Mouse (Mus musculus): ENCODE measurements around the gene Xdh. TPM values are rescaled to one million over a fixed set of nuclear protein-coding genes. Genes with fewer than 3 reads are reported as not detected.

The Xdh gene
- total and polyA plus RNA-seq, 3 experiments, result 0.17 TPM; not detected in 2

DNA sequence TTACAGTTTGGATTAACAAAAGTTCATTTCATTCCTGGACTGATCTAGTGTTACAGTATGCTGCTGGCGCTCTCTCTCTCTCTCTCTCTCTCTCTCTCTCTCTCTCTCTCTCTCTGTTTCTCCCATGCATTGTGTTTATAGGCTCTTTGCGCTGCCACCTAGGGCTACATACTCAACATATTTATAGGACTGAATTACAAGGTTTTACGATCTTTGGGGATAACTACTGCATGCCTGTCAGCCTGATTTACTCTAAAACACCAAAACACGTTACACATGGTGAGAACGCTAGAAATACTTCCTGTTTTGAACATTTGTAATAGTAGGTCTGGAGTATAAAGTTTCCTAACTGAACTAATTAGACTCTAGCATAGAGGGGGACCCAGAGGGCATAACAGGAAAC lies 47.8 kb downstream of the Xdh start:
- no peak for DNase-seq (ENCODE audit: extremely low read depth)
- Histone ChIP-seq H3K9me3 (replicated peaks; ENCODE audit: low read length) (no peaks in the 10 kb centered on the region), H3K4me1 (ENCODE audit: control insufficient read depth in 1 of 2, insufficient read depth in 2 of 2) (no peaks in the 10 kb centered on the region; a peak in 1 of 4 replicates), H3K4me2 (ENCODE audit: insufficient read depth, low read depth, poor library complexity, severe bottlenecking) (no peak overlapping the region), H3K27ac (ENCODE audit: insufficient read depth, low read depth) (no peak overlapping the region), H3K79me2 (replicated peaks; ENCODE audit: control insufficient read depth, extremely low read depth, insufficient read depth, poor library complexity, severe bottlenecking) (no peaks in the 10 kb centered on the region), H3K36me3 (replicated peaks in 1 of 2; ENCODE audit: control insufficient read depth in 1 of 2, insufficient read depth in 1 of 2, low read length in 1 of 2) (no peaks in the 10 kb centered on the region), H3K4me3 (replicated peaks in 1 of 3; ENCODE audit: low read depth in 2 of 3, low read length in 2 of 3, poor library complexity in 1 of 3) (no peak overlapping the region), H3K27me3 (replicated peaks) (no peaks in the 10 kb centered on the region), H3K9ac (ENCODE audit: insufficient read depth, low read depth) (no peak overlapping the region)
- in situ Hi-C loops (cut with MboI; ENCODE audit: low pct_ligation_motif_present, low pct_unique_long_range_greater_than_20kb, low sequenced_read_pairs) (no loop called here), dilution Hi-C loops (cut with MboI; ENCODE audit: extremely low pct_ligation_motif_present, extremely low pct_unique_long_range_greater_than_20kb, low sequenced_read_pairs) (no loop called here)
- TF ChIP-seq MXI1 (IDR thresholded peaks at IDR 0.05; ENCODE audit: low read depth, low read length), result no peak
- TF ChIP-seq SIN3A (IDR thresholded peaks at IDR 0.05; ENCODE audit: low read length), result no peak
- no peak for TF ChIP-seq GABPA (IDR thresholded peaks at IDR 0.05; ENCODE audit: insufficient replicate concordance, low read depth, low read length)
- no peak for TF ChIP-seq ELF1 (IDR thresholded peaks at IDR 0.05; ENCODE audit: low read depth, low read length)
- no peak for TF ChIP-seq KAT2A (IDR thresholded peaks at IDR 0.05; ENCODE audit: insufficient replicate concordance, low read length)
- TF ChIP-seq POLR2AphosphoS2 (IDR thresholded peaks at IDR 0.05; ENCODE audit: low read depth, low read length), result no peak
- TF ChIP-seq NRF1 (IDR thresholded peaks at IDR 0.05; ENCODE audit: low read depth, low read length), result no peak
- no peak for TF ChIP-seq MYC (IDR thresholded peaks at IDR 0.05; ENCODE audit: low read depth, low read length)
- TF ChIP-seq BHLHE40 (IDR thresholded peaks at IDR 0.05; ENCODE audit: low read depth, low read length), result no peak
- TF ChIP-seq MAX (IDR thresholded peaks at IDR 0.05; ENCODE audit: low read length), result no peak
- no peak for TF ChIP-seq PAX5 (IDR thresholded peaks at IDR 0.05; ENCODE audit: low read length)
- no peak for TF ChIP-seq ZNF384 (IDR thresholded peaks at IDR 0.05; ENCODE audit: low read depth, low read length)
- TF ChIP-seq HCFC1 (IDR thresholded peaks at IDR 0.05; ENCODE audit: low read depth, low read length), result no peak
- no peak for TF ChIP-seq USF2 (conservative IDR thresholded peaks at IDR 0.05; ENCODE audit: low read depth, low read length)
- no peak for TF ChIP-seq ZKSCAN1 (IDR thresholded peaks at IDR 0.05; ENCODE audit: borderline replicate concordance, low read depth, low read length)
- no peak for TF ChIP-seq SMC3 (IDR thresholded peaks at IDR 0.05; ENCODE audit: low read depth, low read length)
- TF ChIP-seq EP300 (IDR thresholded peaks at IDR 0.05; ENCODE audit: low read length), result no peak
- no peak for TF ChIP-seq CTCF (conservative IDR thresholded peaks at IDR 0.05 in 1 of 2, IDR thresholded peaks at IDR 0.05 in 1 of 2; ENCODE audit: low read depth in 2 of 2, low read length in 2 of 2)
- no peak for TF ChIP-seq NELFE (IDR thresholded peaks at IDR 0.05; ENCODE audit: low read depth, low read length)
- no peak for TF ChIP-seq MAZ (IDR thresholded peaks at IDR 0.05; ENCODE audit: low read depth, low read length)

DNA sequence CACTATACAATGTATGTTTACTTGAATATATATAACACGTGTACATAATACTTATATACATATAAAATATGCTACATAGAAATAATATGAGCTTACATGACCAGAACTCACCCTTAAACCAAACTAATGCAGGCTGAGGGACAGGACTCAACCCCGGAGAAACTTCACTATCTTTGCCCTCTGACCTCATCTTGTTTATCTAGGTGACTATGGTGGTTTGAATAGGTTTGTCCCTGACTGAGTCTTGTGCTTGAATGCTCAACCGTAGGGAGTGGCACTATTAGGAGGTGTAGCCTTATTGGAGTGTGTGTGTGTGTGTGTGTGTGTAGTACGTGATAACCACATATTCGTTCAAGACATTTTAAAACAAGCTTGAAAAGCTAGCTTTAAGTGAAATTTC lies 55.6 kb downstream of the Xdh start:
- Histone ChIP-seq H3K4me2 (ENCODE audit: insufficient read depth, low read depth, poor library complexity, severe bottlenecking) (no peak overlapping the region), H3K9me3 (replicated peaks; ENCODE audit: low read length) (no peaks in the 10 kb centered on the region), H3K36me3 (replicated peaks in 1 of 2; ENCODE audit: control insufficient read depth in 1 of 2, insufficient read depth in 1 of 2, low read length in 1 of 2) (no peaks in the 10 kb centered on the region), H3K4me1 (ENCODE audit: control insufficient read depth in 1 of 2, insufficient read depth in 2 of 2) (no peaks in the 10 kb centered on the region; a peak in 1 of 4 replicates), H3K27me3 (replicated peaks) (no peaks in the 10 kb centered on the region), H3K27ac (ENCODE audit: insufficient read depth, low read depth) (no peak overlapping the region), H3K9ac (ENCODE audit: insufficient read depth, low read depth) (no peak overlapping the region), H3K79me2 (replicated peaks; ENCODE audit: control insufficient read depth, extremely low read depth, insufficient read depth, poor library complexity, severe bottlenecking) (no peaks in the 10 kb centered on the region), H3K4me3 (replicated peaks in 1 of 3; ENCODE audit: low read depth in 2 of 3, low read length in 2 of 3, poor library complexity in 1 of 3) (no peak overlapping the region)
- in situ Hi-C loops (cut with MboI; ENCODE audit: low pct_ligation_motif_present, low pct_unique_long_range_greater_than_20kb, low sequenced_read_pairs), result loop anchor here (25.0 kb wide), 1 partner anchor 332 kb away; no protein-coding TSS in a partner anchor
- dilution Hi-C loops (cut with MboI; ENCODE audit: extremely low pct_ligation_motif_present, extremely low pct_unique_long_range_greater_than_20kb, low sequenced_read_pairs), result no loop called here
- DNase-seq (ENCODE audit: extremely low read depth), result no peak
- TF ChIP-seq MEF2A (IDR thresholded peaks at IDR 0.05; ENCODE audit: borderline replicate concordance, low read depth, low read length) (no peak), ZC3H11A (IDR thresholded peaks at IDR 0.05; ENCODE audit: low read depth, low read length) (no peak), ELF1 (IDR thresholded peaks at IDR 0.05; ENCODE audit: low read depth, low read length) (no peak), E2F4 (IDR thresholded peaks at IDR 0.05; ENCODE audit: insufficient replicate concordance, low read depth, low read length) (no peak), UBTF (IDR thresholded peaks at IDR 0.05; ENCODE audit: low read depth, low read length) (no peak), NELFE (IDR thresholded peaks at IDR 0.05; ENCODE audit: low read depth, low read length) (no peak), TCF12 (IDR thresholded peaks at IDR 0.05; ENCODE audit: low read depth, low read length) (no peak), TBP (conservative IDR thresholded peaks at IDR 0.05; ENCODE audit: low read depth, low read length) (no peak), RAD21 (IDR thresholded peaks at IDR 0.05; ENCODE audit: low read depth, low read length) (no peak), MYC (IDR thresholded peaks at IDR 0.05; ENCODE audit: low read depth, low read length) (no peak), JUND (conservative IDR thresholded peaks at IDR 0.05; ENCODE audit: low read depth, low read length) (no peak), GABPA (IDR thresholded peaks at IDR 0.05; ENCODE audit: insufficient replicate concordance, low read depth, low read length) (no peak), NRF1 (IDR thresholded peaks at IDR 0.05; ENCODE audit: low read depth, low read length) (no peak), SIN3A (IDR thresholded peaks at IDR 0.05; ENCODE audit: low read length) (no peak)
